ENCODE assay signal across 10 mouse cellular contexts in the genomic region with DNA sequence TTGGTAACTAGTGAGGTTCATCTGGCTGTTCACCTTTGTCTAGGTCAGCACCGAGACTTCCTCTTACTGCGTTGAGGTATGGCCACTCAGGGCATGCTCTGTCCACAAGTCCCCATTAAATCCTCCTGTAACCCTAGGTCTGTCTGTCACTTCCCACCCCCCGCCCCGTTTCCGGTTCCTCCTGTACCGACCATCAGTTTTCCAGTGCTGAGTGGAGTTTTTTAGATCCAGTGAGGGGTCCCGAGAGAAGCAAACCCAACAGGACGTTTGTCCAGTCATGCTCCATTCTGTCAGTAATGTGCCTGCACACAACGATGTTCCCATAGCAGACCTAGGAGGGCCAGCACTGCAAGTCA. TPM values are rescaled to one million over a fixed set of nuclear protein-coding genes. Genes with fewer than 3 reads are reported as not detected.
DNase-seq lines count a peak whose midpoint lies in the region; ATAC-seq and TF ChIP-seq lines count a peak whose summit lies in the region.
"Had no signal": no experiment of that assay in that cellular context is flagged by ENCODE, and none has a peak within 500 bp of the region (broad histone marks: within the 10 kb centered on the region; RNA-seq: fewer than 3 reads in every experiment).

No protein-coding gene starts in this region.

- H3K27ac ChIP-seq in lung, embryonic 14.5 days (ENCODE audit: low read depth): no peak overlapping the region
- H3K27ac ChIP-seq in forebrain, embryonic 12.5 days: 0 out of 2 replicates have a peak overlapping the region, but pooled peaks have one; percentile 13
- H3K27ac ChIP-seq in intestine, postnatal 0 days (ENCODE audit: low read depth, low read length): no peak overlapping the region
- peak overlapping the region; percentile 13; the same call in 1 of the 2 replicates for H3K27ac ChIP-seq in neural tube, embryonic 13.5 days (replicated peaks)

- DNase-seq in lung, embryonic 14.5 days: no peak
- no peak for DNase-seq in lung, postnatal 14 days
- DNase-seq in adrenal gland, adult 8-10 months: no peak
- DNase-seq in layer of hippocampus, adult 9-10 months (ENCODE audit: low spot score): no peak
- DNase-seq in cerebellum, adult 11 months: no peak

- H3K4me1 ChIP-seq in lung, embryonic 14.5 days (ENCODE audit: insufficient read depth): no peaks in the 10 kb centered on the region
- peaks cover 15% of the 10 kb centered on the region; the same call in 1 of the 2 replicates for H3K4me1 ChIP-seq in forebrain, embryonic 12.5 days
- H3K4me1 ChIP-seq in intestine, postnatal 0 days (replicated peaks; ENCODE audit: control insufficient read depth, insufficient read depth, low read length): no peaks in the 10 kb centered on the region
- peaks cover 9% of the 10 kb centered on the region; the same call in 1 of the 2 replicates for H3K4me1 ChIP-seq in neural tube, embryonic 13.5 days (replicated peaks)

- H3K27me3 ChIP-seq in lung, embryonic 14.5 days (ENCODE audit: insufficient read depth, low read length): no peaks in the 10 kb centered on the region
- no peaks in the 10 kb centered on the region for H3K27me3 ChIP-seq in forebrain, embryonic 12.5 days
- no peaks in the 10 kb centered on the region for H3K27me3 ChIP-seq in intestine, postnatal 0 days (replicated peaks; ENCODE audit: control insufficient read depth, insufficient read depth, low read length)
- no peaks in the 10 kb centered on the region for H3K27me3 ChIP-seq in neural tube, embryonic 13.5 days

- no peaks in the 10 kb centered on the region for H3K9me3 ChIP-seq in lung, embryonic 14.5 days (ENCODE audit: low read depth, low read length)
- H3K9me3 ChIP-seq in forebrain, embryonic 12.5 days: no peaks in the 10 kb centered on the region
- no peaks in the 10 kb centered on the region for H3K9me3 ChIP-seq in intestine, postnatal 0 days (ENCODE audit: control insufficient read depth)
- no peaks in the 10 kb centered on the region for H3K9me3 ChIP-seq in neural tube, embryonic 13.5 days

- 53% methylated on average over 9 of the region's 9 CpGs for WGBS in lung, embryonic 14.5 days
- WGBS in forebrain, embryonic 12.5 days: 72% methylated on average over 9 of the region's 9 CpGs
- 56% methylated on average over 9 of the region's 9 CpGs for WGBS in intestine, postnatal 0 days
- WGBS in neural tube, embryonic 13.5 days: 72% methylated on average over 9 of the region's 9 CpGs

- TF ChIP-seq CTCF in lung, embryonic 14.5 days (IDR thresholded peaks at IDR 0.05; ENCODE audit: low read depth): no peak
- TF ChIP-seq CTCF in intestine, postnatal 0 days (IDR thresholded peaks at IDR 0.05; ENCODE audit: low read depth): no peak

- H3K4me3 ChIP-seq in lung, embryonic 14.5 days (ENCODE audit: low read depth, low read length): peak overlapping the region; percentile 22; the same call in 1 of the 2 replicates
- H3K4me3 ChIP-seq in forebrain, embryonic 12.5 days (replicated peaks): peak overlapping the region; percentile 29
- no peak overlapping the region for H3K4me3 ChIP-seq in intestine, postnatal 0 days (ENCODE audit: low read depth, low read length)
- peak overlapping the region; percentile 23 for H3K4me3 ChIP-seq in neural tube, embryonic 13.5 days

- H3K36me3 ChIP-seq in lung, embryonic 14.5 days (ENCODE audit: insufficient read depth): no peaks in the 10 kb centered on the region
- H3K36me3 ChIP-seq in forebrain, embryonic 12.5 days (replicated peaks): peaks cover 32% of the 10 kb centered on the region
- H3K36me3 ChIP-seq in intestine, postnatal 0 days (ENCODE audit: control insufficient read depth, insufficient read depth): no peaks in the 10 kb centered on the region
- peaks cover 36% of the 10 kb centered on the region; the same call in 1 of the 2 replicates for H3K36me3 ChIP-seq in neural tube, embryonic 13.5 days

- peak; percentile 12; the same call in 1 of the 2 replicates for ATAC-seq in lung, embryonic 14.5 days (ENCODE audit: insufficient read depth)
- no peak for ATAC-seq in forebrain, embryonic 12.5 days (ENCODE audit: low FRiP score)
- ATAC-seq in intestine, postnatal 0 days: no peak
- ATAC-seq in neural tube, embryonic 13.5 days (ENCODE audit: low read depth): no peak
- ATAC-seq: Patski had no signal

- H3K4me2 ChIP-seq in lung, embryonic 14.5 days: peak overlapping the region; percentile 54
- H3K4me2 ChIP-seq in forebrain, embryonic 12.5 days: peak overlapping the region; percentile 49
- peak overlapping the region; percentile 44 for H3K4me2 ChIP-seq in intestine, postnatal 0 days (replicated peaks; ENCODE audit: low read depth)
- H3K4me2 ChIP-seq in neural tube, embryonic 13.5 days: peak overlapping the region; percentile 49

- H3K9ac ChIP-seq in lung, embryonic 14.5 days: peak overlapping the region; percentile 17
- H3K9ac ChIP-seq in forebrain, embryonic 12.5 days: no peak overlapping the region; the same call in 1 of the 2 replicates
- H3K9ac ChIP-seq in intestine, postnatal 0 days (ENCODE audit: low read depth, low read length): no peak overlapping the region
- peak overlapping the region; percentile 54 for H3K9ac ChIP-seq in neural tube, embryonic 13.5 days

RNA-seq across cellular contexts. Expression of a gene that starts 9.5 kb away (rescaled TPM):
- polyA plus RNA-seq in lung, embryonic 14.5 days (2014; fragmentation: Nextera tagmentation; extraction: Ambion mirVana): 56.0 and 58.8 TPM in 2 replicates
- 31.6 and 33.3 TPM in 2 replicates for polyA plus RNA-seq in forebrain, embryonic 12.5 days (2016; fragmentation: Nextera tagmentation; extraction: Ambion mirVana)
- polyA plus RNA-seq in intestine, postnatal 0 days (2015; fragmentation: Nextera tagmentation; extraction: Ambion mirVana): 71.6 and 79.0 TPM in 2 replicates
- polyA plus RNA-seq in neural tube, embryonic 13.5 days (2015; fragmentation: Nextera tagmentation; extraction: Ambion mirVana): 58.0 and 62.5 TPM in 2 replicates
- 100 to 1,000 TPM; 128 to 162 (median 139) TPM for total RNA-seq in adrenal gland, adult 8-10 months (2022)

RNA-seq across cellular contexts. Expression of a gene that starts 29.8 kb away (rescaled TPM):
- 1.7 and 1.9 TPM in 2 replicates for polyA plus RNA-seq in lung, embryonic 14.5 days (2014; fragmentation: Nextera tagmentation; extraction: Ambion mirVana)
- polyA plus RNA-seq in forebrain, embryonic 12.5 days (2016; fragmentation: Nextera tagmentation; extraction: Ambion mirVana): 20.7 TPM in 2 replicates
- polyA plus RNA-seq in intestine, postnatal 0 days (2015; fragmentation: Nextera tagmentation; extraction: Ambion mirVana): 1.5 and 1.8 TPM in 2 replicates
- polyA plus RNA-seq in neural tube, embryonic 13.5 days (2015; fragmentation: Nextera tagmentation; extraction: Ambion mirVana): 15.7 and 15.8 TPM in 2 replicates
- total RNA-seq in adrenal gland, adult 8-10 months (2022): 1 to 10 TPM in 2 of 4 experiments, under 1 TPM in 2; 0.73 to 1.9 (median 1.3) TPM

RNA-seq across cellular contexts. Expression of a gene that starts 29.9 kb away (rescaled TPM):
- 17.1 and 17.5 TPM in 2 replicates for polyA plus RNA-seq in lung, embryonic 14.5 days (2014; fragmentation: Nextera tagmentation; extraction: Ambion mirVana)
- 28.0 and 28.1 TPM in 2 replicates for polyA plus RNA-seq in forebrain, embryonic 12.5 days (2016; fragmentation: Nextera tagmentation; extraction: Ambion mirVana)
- 3.8 and 4.5 TPM in 2 replicates for polyA plus RNA-seq in intestine, postnatal 0 days (2015; fragmentation: Nextera tagmentation; extraction: Ambion mirVana)
- polyA plus RNA-seq in neural tube, embryonic 13.5 days (2015; fragmentation: Nextera tagmentation; extraction: Ambion mirVana): 49.0 and 50.8 TPM in 2 replicates
- total RNA-seq in adrenal gland, adult 8-10 months (2022): 10 to 100 TPM; 17.1 to 26.4 (median 22.0) TPM

RNA-seq across cellular contexts. Expression of a gene that starts 41.7 kb away (rescaled TPM):
- 419 and 428 TPM in 2 replicates for polyA plus RNA-seq in lung, embryonic 14.5 days (2014; fragmentation: Nextera tagmentation; extraction: Ambion mirVana)
- polyA plus RNA-seq in forebrain, embryonic 12.5 days (2016; fragmentation: Nextera tagmentation; extraction: Ambion mirVana): 366 and 368 TPM in 2 replicates
- polyA plus RNA-seq in intestine, postnatal 0 days (2015; fragmentation: Nextera tagmentation; extraction: Ambion mirVana): 162 and 174 TPM in 2 replicates
- polyA plus RNA-seq in neural tube, embryonic 13.5 days (2015; fragmentation: Nextera tagmentation; extraction: Ambion mirVana): 260 and 263 TPM in 2 replicates
- 100 to 1,000 TPM; 130 to 147 (median 132) TPM for total RNA-seq in adrenal gland, adult 8-10 months (2022)

RNA-seq across cellular contexts. Expression of a gene that starts 49.4 kb away (rescaled TPM):
- not detected in 2 replicates for polyA plus RNA-seq in lung, embryonic 14.5 days (2014; fragmentation: Nextera tagmentation; extraction: Ambion mirVana)
- polyA plus RNA-seq in forebrain, embryonic 12.5 days (2016; fragmentation: Nextera tagmentation; extraction: Ambion mirVana): 0.06 and 0.13 TPM in 2 replicates
- polyA plus RNA-seq in intestine, postnatal 0 days (2015; fragmentation: Nextera tagmentation; extraction: Ambion mirVana): 9.9 and 11.4 TPM in 2 replicates
- polyA plus RNA-seq in neural tube, embryonic 13.5 days (2015; fragmentation: Nextera tagmentation; extraction: Ambion mirVana): 0.17 and 0.23 TPM in 2 replicates
- 1 to 10 TPM in 1 of 4 experiments, under 1 TPM in 3; 0.12 to 1.1 (median 0.75) TPM for total RNA-seq in adrenal gland, adult 8-10 months (2022)
- total RNA-seq: common myeloid progenitor, adult 5-6 weeks had no signal

Comparison
In these comparisons a context has a peak if more than half of its experiments do, and no peak if none do; other contexts are left out.
1. H3K27ac ChIP-seq: peak in forebrain, embryonic 12.5 days (single experiment) and neural tube, embryonic 13.5 days (single experiment); none in lung, embryonic 14.5 days (single experiment) and intestine, postnatal 0 days (single experiment).
2. H3K9ac ChIP-seq: peak in lung, embryonic 14.5 days (single experiment) and neural tube, embryonic 13.5 days (single experiment); none in forebrain, embryonic 12.5 days (single experiment) and intestine, postnatal 0 days (single experiment).
3. Peak in every context shown above with its lines, with median percentiles within 50 percentile points of each other: H3K4me2 ChIP-seq.